Mouse (Mus musculus): ENCODE data around the gene Smtnl2.

- TF ChIP-seq POLR2A (IDR thresholded peaks at IDR 0.05; ENCODE audit: control insufficient read depth, extremely low read depth, insufficient read depth, low read length, poor library complexity) (no peak), CTCF (IDR thresholded peaks at IDR 0.05; ENCODE audit: borderline replicate concordance, control insufficient read depth, extremely low read depth, insufficient read depth, low read length, poor library complexity) (no peak)
These were observed 47.8 kb downstream of the Smtnl2 start for GRCm38 (mm10) chr11:72363523-72364240.

All from thymus, adult 2 months (tissue).